Mouse (Mus musculus) layer of hippocampus, postnatal 10 days (tissue): Measurements from ENCODE around the gene Zfp954. TPM values are rescaled to one million over a fixed set of nuclear protein-coding genes. Genes with fewer than 3 reads are reported as not detected.
"Not testable (repeated sequence)": the region's sequence is repeated elsewhere in the genome, so short reads cannot be mapped to it uniquely, and the experiment has no call there.

Experiments
- DNase-seq, 2 experiments: peaks; one replicate each; pipeline ENCODE4 v3.0.0; 2021; ENCODE audit warnings: low spot score in 2 of 2
- long read RNA-seq: library from polyadenylated mRNA; stranded (forward); transcript quantifications from one replicate; pipeline ENCODE4 v2.0.0, GENCODE M21; 2023
- total RNA-seq, 2 experiments: library from RNA; stranded (reverse); gene quantifications; 2 replicates each; pipeline ENCODE4 v1.2.3; 2021

The Zfp954 gene
- 10 to 100 TPM; 11.9 to 12.9 TPM for total RNA-seq
- long read RNA-seq, transcript Zfp954-201 (5 exons, 2,042 nt), result major isoform, 5 of 7 reads
- long read RNA-seq, partial matches to known transcripts, result 0 of 7 reads
- long read RNA-seq, other reads (novel, unspliced or antisense), result 2 of 7 reads

GRCm38 (mm10) chr7:7120921-7121601, at the start of gene Zfp954:
Gene Zfp954 (minus strand): TSS chr7:7121488.
- peak; percentile 78 to 84 for DNase-seq

- DNase-seq, result no peak
Observed at GRCm38 (mm10) chr7:7145991-7146608, 24.8 kb upstream of the Zfp954 start.

- DNase-seq, result no peak
Observed at GRCm38 (mm10) chr7:7144215-7144614, 22.9 kb upstream of the Zfp954 start.

- peak; percentile 53 to 71 for DNase-seq
Observed at GRCm38 (mm10) chr7:7136379-7136866, 15.1 kb upstream of the Zfp954 start, which contains the start of gene Zfp773. Gene Zfp773 (minus strand): TSS chr7:7136755.

GRCm38 (mm10) chr7:7132751-7133150, 11.5 kb upstream of the Zfp954 start:
- no peak for DNase-seq

- DNase-seq, result not testable (repeated sequence)
Observed at GRCm38 (mm10) chr7:7130491-7131124, 9.3 kb upstream of the Zfp954 start.

- DNase-seq, result no peak
Observed at GRCm38 (mm10) chr7:7121602-7121980, 303 bp upstream of the Zfp954 start.

- no peak for DNase-seq
Observed at GRCm38 (mm10) chr7:7118441-7118840, 2.8 kb downstream of the Zfp954 start.

GRCm38 (mm10) chr7:7108501-7108900, 12.8 kb downstream of the Zfp954 start:
- no peak for DNase-seq

Other genes with a start within 250 kb of the Zfp954 start
- gene Aurkc, start 126.2 kb downstream of the Zfp954 start, total RNA-seq, result not detected
- gene Zfp773, start 15.3 kb upstream of the Zfp954 start, total RNA-seq, result 1 to 10 TPM; 2.2 to 2.7 TPM
- gene Zfp418, start 49.8 kb upstream of the Zfp954 start, total RNA-seq, result 1 to 10 TPM; 6.0 to 6.5 TPM
- 1 to 10 TPM; 8.6 to 8.8 TPM for gene Zfp772, start 88.5 kb upstream of the Zfp954 start, total RNA-seq
- gene Vmn2r29, start 125.8 kb upstream of the Zfp954 start, total RNA-seq, result 1 to 10 TPM; 1.6 to 2.6 TPM
- 10 to 100 TPM; 13.0 to 15.3 TPM for gene Gm45844, start 156.8 kb upstream of the Zfp954 start, total RNA-seq
- gene Clcn4, start 179.4 kb upstream of the Zfp954 start, total RNA-seq, result 100 to 1,000 TPM; 168 to 170 TPM
- under 1 TPM; 0.11 to 0.21 TPM for gene Vmn2r30, start 216.1 kb upstream of the Zfp954 start, total RNA-seq